Mouse (Mus musculus) megakaryocyte, embryonic 14.5 days (primary cell): ENCODE results near the gene Ybey.

ENCODE experiments used
- FLI1 ChIP-seq: IDR thresholded peaks from 2 replicates; pipeline ENCODE4 v1.6.1; 2012; ENCODE audit warnings: low read length, inconsistent platforms, mixed read lengths
- GATA1 ChIP-seq: IDR thresholded peaks from 3 replicates; pipeline ENCODE4 v1.6.1; 2012; ENCODE audit warnings: mixed read lengths, low read length, inconsistent platforms, borderline replicate concordance

GRCm38 (mm10) chr10:76512965-76513583 is 44.2 kb upstream of the Ybey start:
- TF ChIP-seq FLI1 (no peak), GATA1 (no peak)
